Mouse (Mus musculus) colon, adult 2 months (tissue): Measurements from ENCODE around the gene Csnk2b. TPM values are rescaled to one million over a fixed set of nuclear protein-coding genes. Genes with fewer than 3 reads are reported as not detected.

Source experiments
- polyA plus RNA-seq: library from polyadenylated mRNA; depleted of rRNA; stranded (reverse); fragments of >200 nt; gene quantifications from 2 replicates; pipeline ENCODE4 v1.2.3, GENCODE M21; 2012; rRNA removed

The Csnk2b gene
- 262 and 295 TPM in 2 replicates for polyA plus RNA-seq

DNA sequence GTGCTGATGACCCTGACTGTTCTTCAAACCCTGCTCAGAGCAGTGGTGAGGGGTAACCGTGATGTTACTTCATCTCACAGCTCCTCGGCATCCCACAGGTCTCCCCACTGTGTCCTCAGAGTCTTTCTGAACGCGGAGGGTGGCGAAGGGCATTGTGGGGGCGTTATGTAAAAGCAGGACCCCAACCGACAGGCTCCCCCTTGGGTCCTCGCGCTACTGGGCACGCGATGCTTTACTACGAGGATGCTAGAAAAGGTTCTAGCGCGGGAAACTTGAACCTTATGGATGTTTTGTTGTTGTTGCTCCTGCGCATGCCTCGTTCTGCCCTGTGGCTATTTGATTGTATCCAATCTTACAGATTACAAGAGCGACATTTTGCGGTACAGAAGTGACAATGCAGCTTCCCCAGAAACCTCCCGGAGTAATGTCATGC, at the start of gene Csnk2b:
TSS of gene Csnk2b (minus strand) at position 183 of the 433 bp plus-strand sequence.

DNA sequence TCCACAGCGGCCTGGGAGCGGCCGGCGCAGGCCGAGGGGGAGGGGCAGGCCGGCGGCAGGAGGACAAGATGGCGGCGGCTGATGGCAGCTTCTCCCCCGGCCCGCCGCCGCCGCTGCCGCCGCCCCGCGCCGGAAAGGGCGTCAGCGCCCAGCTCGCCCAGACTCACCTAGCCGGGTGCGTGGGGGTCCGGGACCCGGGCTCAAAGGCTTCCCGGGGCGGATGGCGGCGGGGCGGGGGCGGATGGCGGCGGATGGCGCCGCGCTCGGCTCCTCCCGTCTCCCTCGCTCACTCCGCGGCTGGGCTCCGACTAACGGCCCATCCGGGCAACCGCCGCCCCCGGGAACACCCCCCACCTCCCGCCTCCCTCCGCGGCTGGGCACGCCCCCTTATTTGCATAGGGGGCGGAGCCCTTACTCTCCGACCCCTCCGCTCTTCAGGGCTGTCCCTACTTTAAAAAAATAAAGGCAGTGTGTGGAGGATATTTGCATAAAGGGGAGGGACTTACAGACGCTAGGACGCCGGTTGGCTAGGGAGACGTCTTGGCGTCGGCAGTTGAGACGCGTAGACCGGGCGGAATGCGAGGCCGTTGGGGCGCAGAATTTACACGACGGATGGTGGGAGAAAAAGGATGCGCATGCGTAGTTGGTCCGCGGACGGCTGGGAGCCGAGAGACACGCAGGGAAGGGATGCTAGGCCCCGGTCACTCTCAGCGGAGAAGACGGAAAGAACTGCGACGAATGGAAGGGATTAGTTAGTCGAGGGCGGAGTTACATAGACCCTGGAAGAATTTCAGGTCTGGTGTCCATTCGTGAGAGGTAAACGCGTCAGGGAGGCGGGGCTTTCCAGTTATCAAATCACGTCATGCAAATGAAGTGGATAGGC, 43.0 kb upstream of the Csnk2b start, which contains the start of gene Prrc2a:
TSS of gene Prrc2a (minus strand) at position 330 of the 883 bp plus-strand sequence.

DNA sequence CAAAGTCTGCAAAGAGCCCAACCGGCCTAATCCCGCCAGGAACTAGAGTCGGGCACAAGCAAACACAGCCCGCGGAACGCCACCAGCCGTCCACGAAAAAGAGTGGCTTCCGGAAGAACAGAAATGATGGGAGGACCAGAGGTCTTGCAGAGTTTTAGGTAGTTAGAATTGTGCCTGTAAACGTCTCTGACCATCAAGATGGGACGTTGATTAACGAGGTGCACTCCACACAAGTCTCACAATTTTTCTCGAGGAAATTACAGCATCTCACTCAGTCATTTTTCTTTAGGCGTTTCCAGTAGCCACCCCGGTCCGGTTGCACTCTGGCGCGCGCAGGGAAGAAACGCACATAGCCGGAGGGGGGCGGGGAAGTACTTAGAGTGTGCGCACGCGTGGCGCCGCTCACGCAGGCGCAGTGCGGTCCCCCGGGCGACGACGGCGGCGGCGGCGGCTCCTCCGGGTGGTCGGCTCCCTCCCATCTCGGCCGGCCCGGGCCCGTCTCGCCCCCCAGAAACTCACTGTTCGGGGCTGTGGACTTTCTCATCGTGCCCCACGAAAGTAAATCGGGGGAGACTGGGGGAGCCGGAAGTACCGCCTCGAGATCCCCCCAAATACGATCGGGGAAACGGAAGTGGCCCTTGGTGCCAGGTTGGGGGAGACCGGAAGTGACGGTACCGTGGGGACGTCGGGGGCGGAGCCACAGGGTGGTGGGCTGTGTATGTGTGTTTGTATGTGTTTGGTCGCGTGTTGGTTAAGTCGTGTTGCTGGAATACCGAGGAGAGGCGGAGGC, 13.1 kb upstream of the Csnk2b start, which contains the start of gene Bag6:
TSS of gene Bag6 (plus strand) at position 378 of the 790 bp plus-strand sequence.

DNA sequence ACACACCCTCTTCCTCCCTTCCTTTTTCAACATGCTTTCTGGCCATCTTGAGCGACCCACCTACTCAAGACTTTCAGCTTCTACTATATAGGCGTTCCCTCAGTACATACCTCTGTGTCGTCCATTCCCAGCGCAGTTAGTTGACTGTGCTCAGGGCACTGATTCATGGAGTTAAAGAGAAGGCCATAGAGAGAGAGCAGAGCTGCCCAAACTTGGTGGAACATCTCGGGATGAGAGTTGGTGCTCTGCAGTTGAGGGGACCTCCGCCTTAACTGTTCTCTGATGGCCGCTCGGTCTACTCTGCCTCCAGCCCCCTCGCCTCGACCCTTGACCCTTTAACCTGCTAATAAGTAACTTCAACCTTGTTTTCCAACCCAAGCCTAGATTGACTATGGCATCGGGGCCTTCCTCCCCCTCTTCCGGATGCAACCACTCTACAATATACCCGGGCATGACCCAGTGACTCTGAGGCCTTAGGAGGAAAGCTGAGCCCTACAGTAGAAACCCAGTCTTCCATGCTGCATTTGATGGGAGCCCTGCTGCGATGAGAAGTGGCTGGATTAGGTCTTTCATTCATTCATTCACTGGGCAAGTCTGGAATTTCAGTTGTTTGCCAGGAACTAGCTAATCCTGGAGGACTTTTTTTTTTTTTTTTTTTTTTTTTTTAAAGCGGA, 9.8 kb upstream of the Csnk2b start, which contains the start of gene Apom:
TSS of gene Apom (minus strand) at position 551 of the 674 bp plus-strand sequence.

GRCm38 (mm10) chr17:35126206-35126611, 4.4 kb upstream of the Csnk2b start, which contains the start of gene D17H6S53E:
TSS of gene D17H6S53E (plus strand) at chr17:35126373.

DNA sequence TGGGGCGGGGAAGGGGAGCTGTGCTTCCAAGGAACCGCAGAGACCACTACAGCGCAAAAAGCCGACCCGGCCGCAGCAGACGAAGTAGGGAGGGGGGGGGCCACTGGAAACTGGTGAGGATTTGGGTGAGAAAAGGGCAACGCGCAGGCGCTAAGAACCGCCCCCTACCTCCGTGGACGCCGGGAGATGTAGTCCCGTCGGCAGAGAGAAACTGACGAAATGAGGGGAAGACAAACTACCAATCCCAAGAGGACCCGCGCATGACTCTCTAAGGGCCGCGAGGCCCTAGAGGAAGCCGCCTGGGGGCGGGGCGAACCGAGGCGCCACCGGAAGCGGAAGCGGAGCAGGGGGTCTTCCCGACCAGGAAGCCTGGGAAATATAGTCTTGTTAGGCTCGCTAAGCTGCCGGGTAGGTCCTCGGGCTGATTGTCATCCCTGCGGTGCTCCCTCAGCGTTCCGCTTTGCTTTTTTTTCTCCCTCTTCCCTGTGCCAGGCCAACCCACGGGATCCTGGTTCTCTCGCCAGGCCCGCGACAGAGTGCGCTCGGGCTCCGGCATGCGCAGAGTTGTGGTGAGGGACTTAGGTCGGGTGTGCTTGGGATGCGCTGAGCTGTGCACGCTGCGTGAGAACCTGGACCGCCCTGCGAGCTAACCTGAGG, 582 bp downstream of the Csnk2b start, which contains the start of gene Gpank1:
TSS of gene Gpank1 (plus strand) at position 313 of the 657 bp plus-strand sequence.

DNA sequence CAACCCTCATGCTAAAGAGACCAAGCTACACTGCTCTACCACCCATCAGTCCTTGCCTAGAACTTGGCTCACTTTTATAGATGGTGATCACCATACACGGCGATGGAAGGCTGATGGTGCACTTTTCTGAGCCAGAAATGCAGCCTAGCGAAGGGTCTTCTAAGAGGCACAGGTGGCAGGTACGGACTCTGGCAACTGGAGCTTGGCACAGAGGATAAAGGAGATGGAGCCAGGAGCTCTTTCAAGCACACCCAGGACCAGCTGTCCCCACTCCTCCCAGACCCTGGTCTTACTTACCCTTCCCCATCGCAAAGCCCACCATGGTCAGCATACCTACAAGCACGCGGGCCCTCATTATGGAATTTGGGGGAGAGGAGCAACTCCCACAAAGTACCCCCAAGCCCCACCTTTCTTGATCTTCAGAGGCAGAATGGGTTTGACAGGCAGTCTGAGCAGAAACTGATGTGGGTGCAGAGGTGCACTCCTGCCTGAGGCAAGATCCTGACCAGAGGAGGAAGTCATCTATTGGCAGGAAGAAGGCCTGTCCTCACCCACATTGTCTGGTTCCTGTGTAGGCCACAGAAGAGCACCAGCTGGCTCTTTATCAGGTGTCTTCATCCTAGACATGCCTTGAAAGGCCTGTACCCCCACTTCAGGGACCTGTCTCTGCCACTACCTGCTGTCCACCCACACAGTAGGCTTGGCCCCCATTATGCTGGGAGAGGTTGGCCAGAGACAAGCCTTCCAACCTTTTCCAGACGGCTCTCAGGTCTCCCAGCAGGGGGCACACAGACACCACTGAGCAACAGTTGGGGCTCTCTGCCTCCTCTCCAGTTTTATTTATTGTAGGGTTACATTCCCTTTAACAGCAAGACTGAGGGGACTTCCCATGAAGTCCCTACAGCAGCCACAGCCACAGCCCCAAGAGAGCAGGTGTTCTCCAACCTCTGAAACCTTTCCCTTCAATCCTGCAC, 6.5 kb downstream of the Csnk2b start, which contains the start of gene Ly6g5b:
TSS of gene Ly6g5b (minus strand) at position 383 of the 974 bp plus-strand sequence.

DNA sequence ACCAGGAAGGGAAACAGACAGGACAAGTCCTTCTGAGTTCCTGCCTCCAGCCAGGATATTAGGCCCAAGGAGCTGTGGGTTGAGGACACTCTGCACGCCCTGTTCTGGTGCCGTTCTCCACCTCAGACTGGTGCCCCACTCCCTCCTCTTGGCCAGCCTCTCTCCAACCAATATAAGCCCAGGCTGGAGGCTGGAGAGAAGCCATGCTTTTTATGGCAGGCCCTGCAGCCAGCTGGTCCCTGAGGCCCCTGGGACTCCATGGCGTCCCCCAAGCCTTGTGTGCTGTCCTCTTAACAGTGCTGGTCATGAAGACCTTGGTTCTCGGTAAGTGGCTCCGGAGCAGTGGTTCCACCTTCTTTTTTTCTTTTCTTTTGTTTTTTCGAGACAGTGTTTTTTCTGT, 13.8 kb downstream of the Csnk2b start, which contains the start of gene Ly6g5c:
TSS of gene Ly6g5c (plus strand) at position 183 of the 400 bp plus-strand sequence.

DNA sequence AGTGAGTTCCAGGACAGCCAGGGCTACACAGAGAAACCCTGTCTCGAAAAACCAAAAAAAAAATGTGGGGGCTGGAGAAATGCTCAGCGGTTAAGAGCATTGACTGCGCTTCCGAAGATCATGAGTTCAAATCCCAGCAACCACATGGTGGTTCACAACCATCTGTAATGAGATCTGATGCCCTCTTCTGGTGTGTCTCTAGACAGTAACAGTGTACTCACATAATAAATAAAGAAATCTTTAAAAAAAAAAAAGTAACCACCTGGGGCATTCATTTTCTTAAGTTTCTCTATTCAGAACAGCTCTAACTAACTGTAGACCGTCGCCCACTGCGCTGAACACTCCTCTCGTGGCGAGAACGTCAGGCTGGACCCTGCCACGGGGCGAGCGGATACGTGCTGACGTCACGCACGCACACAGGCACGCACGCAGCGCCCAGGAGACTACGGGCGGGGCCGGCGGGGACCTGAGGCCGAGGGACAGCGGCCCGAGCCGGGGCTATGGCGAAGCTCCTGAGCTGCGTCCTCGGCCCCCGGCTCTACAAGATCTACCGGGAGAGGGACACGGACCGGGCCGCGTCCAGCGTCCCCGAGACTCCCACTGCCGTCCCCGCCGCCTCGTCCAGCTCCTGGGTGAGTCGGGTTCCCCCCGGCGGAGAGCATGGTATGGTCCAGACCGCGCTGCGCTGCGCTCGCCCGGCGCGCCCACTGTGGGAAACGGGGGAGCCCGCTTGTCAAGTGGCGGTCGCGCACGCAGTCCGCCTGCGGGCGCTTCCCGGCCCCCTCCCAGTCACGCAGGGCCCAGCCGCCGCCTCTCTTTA, 32.8 kb downstream of the Csnk2b start, which contains the start of gene Abhd16a:
TSS of gene Abhd16a (plus strand) at position 439 of the 820 bp plus-strand sequence.

GRCm38 (mm10) chr17:35085208-35085865, 36.5 kb downstream of the Csnk2b start, which contains the start of gene Ly6g6f:
TSS of gene Ly6g6f (minus strand) at chr17:35085610.

DNA sequence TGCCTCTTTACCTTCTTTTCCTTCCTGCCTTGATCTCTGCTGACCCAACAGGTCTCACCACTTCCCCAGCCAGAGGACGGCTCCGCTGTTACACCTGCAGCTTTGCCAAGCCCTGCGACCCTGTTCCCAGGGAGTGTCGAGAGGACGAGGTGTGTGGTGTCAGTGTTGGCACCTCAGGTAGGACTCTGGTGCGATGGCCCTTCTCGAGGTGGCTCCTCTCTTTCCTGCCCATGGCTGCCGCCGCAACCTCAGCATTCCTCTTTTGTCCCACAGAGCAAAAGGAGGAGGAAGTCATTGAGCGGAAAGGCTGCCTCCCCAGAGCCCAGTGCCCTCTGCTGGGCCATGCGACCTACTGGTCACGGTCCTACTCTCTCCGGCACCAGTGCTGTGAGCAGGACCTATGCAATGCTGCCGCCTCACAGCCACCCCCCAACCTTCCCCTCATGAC, 44.0 kb downstream of the Csnk2b start, which contains the start of gene Ly6g6d:
TSS of gene Ly6g6d (minus strand) at position 280 of the 448 bp plus-strand sequence.

DNA sequence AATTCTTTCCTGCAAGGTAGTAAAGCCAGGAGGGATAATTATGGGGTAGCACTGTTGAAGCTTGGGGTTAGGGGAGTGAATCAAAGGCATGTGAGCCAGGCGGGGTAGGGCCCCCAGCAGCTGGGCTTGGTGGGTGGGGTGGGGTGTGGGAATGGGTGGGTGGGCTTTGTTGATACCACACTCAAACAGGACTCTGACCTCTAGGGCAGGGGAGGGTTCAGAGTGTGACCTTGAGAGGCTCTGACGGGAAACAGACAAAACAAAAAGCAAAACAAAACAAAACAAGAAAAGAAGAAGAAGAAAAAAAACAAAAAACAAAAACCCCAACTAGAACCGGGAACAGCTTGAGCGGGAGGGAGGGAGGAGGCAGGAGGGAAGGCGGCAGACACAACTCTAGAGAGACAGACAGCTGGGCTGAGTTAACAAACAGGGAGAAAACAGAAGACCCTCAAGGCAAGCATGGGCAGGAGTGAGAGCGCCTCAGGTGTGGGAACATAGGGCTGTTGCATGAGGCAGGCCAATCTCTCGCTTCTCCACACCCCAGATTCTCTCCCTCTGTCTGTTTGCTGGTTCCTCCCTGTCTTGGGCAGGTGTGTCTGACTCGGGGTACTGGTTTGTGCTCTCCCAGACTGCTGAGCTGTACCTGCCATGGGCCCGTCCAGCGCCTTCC, 45.2 kb downstream of the Csnk2b start, which contains the start of gene Ly6g6e:
TSS of gene Ly6g6e (plus strand) at position 396 of the 670 bp plus-strand sequence.

Other genes starting within 250 kb of the Csnk2b start
- gene Zbtb12, start 242.6 kb downstream of the Csnk2b start, polyA plus RNA-seq: 7.3 and 7.9 TPM in 2 replicates
- gene Gm20547, start 240.0 kb downstream of the Csnk2b start, polyA plus RNA-seq: not detected in 2 replicates
- 4.2 and 4.7 TPM in 2 replicates for gene C2, start 223.8 kb downstream of the Csnk2b start, polyA plus RNA-seq
- 317 and 331 TPM in 2 replicates for gene Ehmt2, start 223.6 kb downstream of the Csnk2b start, polyA plus RNA-seq
- gene Slc44a4, start 207.6 kb downstream of the Csnk2b start, polyA plus RNA-seq: 338 and 452 TPM in 2 replicates
- gene Neu1, start 190.8 kb downstream of the Csnk2b start, polyA plus RNA-seq: 197 and 259 TPM in 2 replicates
- gene Hspa1b, start 162.8 kb downstream of the Csnk2b start, polyA plus RNA-seq: 77.4 and 78.5 TPM in 2 replicates
- gene Gm20481, start 152.1 kb downstream of the Csnk2b start, polyA plus RNA-seq: not detected in 2 replicates
- gene Hspa1a, start 149.9 kb downstream of the Csnk2b start, polyA plus RNA-seq: 40.8 and 41.4 TPM in 2 replicates
- gene Hspa1l, start 149.3 kb downstream of the Csnk2b start, polyA plus RNA-seq: 0.30 and 0.82 TPM in 2 replicates
- 57.6 and 64.6 TPM in 2 replicates for gene Lsm2, start 140.2 kb downstream of the Csnk2b start, polyA plus RNA-seq
- gene Vars, start 121.1 kb downstream of the Csnk2b start, polyA plus RNA-seq: 196 and 213 TPM in 2 replicates
- gene Vwa7, start 105.5 kb downstream of the Csnk2b start, polyA plus RNA-seq: 0.73 and 0.83 TPM in 2 replicates
- 1.0 and 2.3 TPM in 2 replicates for gene Sapcd1, start 94.0 kb downstream of the Csnk2b start, polyA plus RNA-seq
- gene Msh5, start 75.3 kb downstream of the Csnk2b start, polyA plus RNA-seq: 4.0 and 6.0 TPM in 2 replicates
- 209 and 215 TPM in 2 replicates for gene Clic1, start 72.1 kb downstream of the Csnk2b start, polyA plus RNA-seq
- gene Ddah2, start 63.0 kb downstream of the Csnk2b start, polyA plus RNA-seq: 32.5 and 33.0 TPM in 2 replicates
- gene Ly6g6c, start 56.7 kb downstream of the Csnk2b start, polyA plus RNA-seq: 5.6 and 10.4 TPM in 2 replicates
- gene Mpig6b, start 55.9 kb downstream of the Csnk2b start, polyA plus RNA-seq: 0.82 and 1.0 TPM in 2 replicates
- gene Ly6g6e, start 45.2 kb downstream of the Csnk2b start, polyA plus RNA-seq: 77.8 and 86.1 TPM in 2 replicates
- 19.4 and 23.3 TPM in 2 replicates for gene Ly6g6d, start 44.0 kb downstream of the Csnk2b start, polyA plus RNA-seq
- gene Ly6g6f, start 36.4 kb downstream of the Csnk2b start, polyA plus RNA-seq: 2.1 and 2.8 TPM in 2 replicates
- gene Abhd16a, start 32.8 kb downstream of the Csnk2b start, polyA plus RNA-seq: 238 and 254 TPM in 2 replicates
- gene Ly6g5c, start 13.8 kb downstream of the Csnk2b start, polyA plus RNA-seq: not detected in 2 replicates
- 0.72 and 0.86 TPM in 2 replicates for gene Ly6g5b, start 6.6 kb downstream of the Csnk2b start, polyA plus RNA-seq
- 23.3 and 25.0 TPM in 2 replicates for gene Gpank1, start 598 bp downstream of the Csnk2b start, polyA plus RNA-seq
- gene D17H6S53E, start 4.3 kb upstream of the Csnk2b start, polyA plus RNA-seq: 16.7 and 18.2 TPM in 2 replicates
- gene Apom, start 10.0 kb upstream of the Csnk2b start, polyA plus RNA-seq: 0.12 and 0.19 TPM in 2 replicates
- gene Bag6, start 13.1 kb upstream of the Csnk2b start, polyA plus RNA-seq: 221 and 228 TPM in 2 replicates
- 341 and 379 TPM in 2 replicates for gene Prrc2a, start 42.8 kb upstream of the Csnk2b start, polyA plus RNA-seq
- gene Aif1, start 54.0 kb upstream of the Csnk2b start, polyA plus RNA-seq: 1.6 and 2.5 TPM in 2 replicates
- gene Lst1, start 66.4 kb upstream of the Csnk2b start, polyA plus RNA-seq: 8.1 and 10.4 TPM in 2 replicates
- gene Ltb, start 72.4 kb upstream of the Csnk2b start, polyA plus RNA-seq: 20.1 and 22.9 TPM in 2 replicates
- 1.3 TPM in 2 replicates for gene Tnf, start 80.0 kb upstream of the Csnk2b start, polyA plus RNA-seq
- 1.4 and 1.8 TPM in 2 replicates for gene Lta, start 83.3 kb upstream of the Csnk2b start, polyA plus RNA-seq
- gene Gm16181, start 98.8 kb upstream of the Csnk2b start, polyA plus RNA-seq: not detected in 2 replicates
- gene Atp6v1g2, start 111.6 kb upstream of the Csnk2b start, polyA plus RNA-seq: 4.6 and 5.1 TPM in 2 replicates
- gene Nfkbil1, start 113.7 kb upstream of the Csnk2b start, polyA plus RNA-seq: 28.9 and 34.5 TPM in 2 replicates
- gene Ddx39b, start 119.7 kb upstream of the Csnk2b start, polyA plus RNA-seq: 211 and 238 TPM in 2 replicates
- gene H2-D1, start 140.7 kb upstream of the Csnk2b start, polyA plus RNA-seq: 837 and 1,001 TPM in 2 replicates
- 5.1 and 9.8 TPM in 2 replicates for gene H2-Q1, start 198.4 kb upstream of the Csnk2b start, polyA plus RNA-seq
- gene H2-Q2, start 220.2 kb upstream of the Csnk2b start, polyA plus RNA-seq: 95.5 and 141 TPM in 2 replicates